Mouse (Mus musculus): ENCODE measurements around the gene Hpse. TPM values are rescaled to one million over a fixed set of nuclear protein-coding genes. Genes with fewer than 3 reads are reported as not detected.
A peak's percentile ranks its signal among the peaks of the same experiment; 100 is the strongest.

The Hpse gene
- total RNA-seq, 2 experiments from 2014 or later, result 95.3 to 102 TPM

GRCm38 (mm10) chr5:100697886-100698285 is 21.6 kb downstream of the Hpse start:
- no peak for ATAC-seq (ENCODE audit: poor library complexity, severe bottlenecking)

GRCm38 (mm10) chr5:100697398-100697797 is 22.1 kb downstream of the Hpse start:
- ATAC-seq (ENCODE audit: poor library complexity, severe bottlenecking), result no peak

- ATAC-seq (ENCODE audit: poor library complexity, severe bottlenecking), result no peak
Observed at GRCm38 (mm10) chr5:100685631-100686030, 33.9 kb downstream of the Hpse start.

- no peak for ATAC-seq (ENCODE audit: poor library complexity, severe bottlenecking)
Observed at GRCm38 (mm10) chr5:100680542-100680933, 39.0 kb downstream of the Hpse start.

- ATAC-seq (ENCODE audit: poor library complexity, severe bottlenecking), result no peak
Observed at GRCm38 (mm10) chr5:100679911-100680541, 39.5 kb downstream of the Hpse start.

- peak; percentile 86 for ATAC-seq (ENCODE audit: poor library complexity, severe bottlenecking)
Observed at GRCm38 (mm10) chr5:100674711-100675376, 44.7 kb downstream of the Hpse start, which contains the start of gene Coq2. TSS of gene Coq2 (minus strand) at chr5:100675140.

GRCm38 (mm10) chr5:100673745-100674486 is 45.6 kb downstream of the Hpse start:
- ATAC-seq (ENCODE audit: poor library complexity, severe bottlenecking), result peak; percentile 90

GRCm38 (mm10) chr5:100672403-100672802 is 47.1 kb downstream of the Hpse start:
- ATAC-seq (ENCODE audit: poor library complexity, severe bottlenecking), result no peak

GRCm38 (mm10) chr5:100671897-100672296 is 47.6 kb downstream of the Hpse start:
- no peak for ATAC-seq (ENCODE audit: poor library complexity, severe bottlenecking)

GRCm38 (mm10) chr5:100671398-100671797 is 48.1 kb downstream of the Hpse start:
- peak; percentile 47 for ATAC-seq (ENCODE audit: poor library complexity, severe bottlenecking)

GRCm38 (mm10) chr5:100666965-100667364 is 52.6 kb downstream of the Hpse start:
- no peak for ATAC-seq (ENCODE audit: poor library complexity, severe bottlenecking)

GRCm38 (mm10) chr5:100663854-100664253 is 55.7 kb downstream of the Hpse start:
- ATAC-seq (ENCODE audit: poor library complexity, severe bottlenecking), result peak; percentile 71

GRCm38 (mm10) chr5:100663011-100663410 is 56.5 kb downstream of the Hpse start:
- peak; percentile 86 for ATAC-seq (ENCODE audit: poor library complexity, severe bottlenecking)

- ATAC-seq (ENCODE audit: poor library complexity, severe bottlenecking), result no peak
Observed at GRCm38 (mm10) chr5:100658460-100658859, 61.1 kb downstream of the Hpse start.

- peak; percentile 88 for ATAC-seq (ENCODE audit: poor library complexity, severe bottlenecking)
Observed at GRCm38 (mm10) chr5:100656352-100656751, 63.2 kb downstream of the Hpse start.

- no peak for ATAC-seq (ENCODE audit: poor library complexity, severe bottlenecking)
Observed at GRCm38 (mm10) chr5:100652327-100652726, 67.2 kb downstream of the Hpse start.

- ATAC-seq (ENCODE audit: poor library complexity, severe bottlenecking), result no peak
Observed at GRCm38 (mm10) chr5:100651486-100651885, 68.0 kb downstream of the Hpse start.

- no peak for ATAC-seq (ENCODE audit: poor library complexity, severe bottlenecking)
Observed at GRCm38 (mm10) chr5:100650969-100651368, 68.5 kb downstream of the Hpse start.

GRCm38 (mm10) chr5:100648546-100648945 is 71.0 kb downstream of the Hpse start:
- ATAC-seq (ENCODE audit: poor library complexity, severe bottlenecking), result no peak

GRCm38 (mm10) chr5:100648046-100648445 is 71.5 kb downstream of the Hpse start:
- no peak for ATAC-seq (ENCODE audit: poor library complexity, severe bottlenecking)

- ATAC-seq (ENCODE audit: poor library complexity, severe bottlenecking), result no peak
Observed at GRCm38 (mm10) chr5:100646558-100646957, 73.0 kb downstream of the Hpse start.

Measured in megakaryocyte, adult 5-6 weeks (primary cell).